Mouse (Mus musculus) stomach, postnatal 0 days (tissue): ENCODE results near the gene Stk39.

ENCODE experiments used
- CTCF ChIP-seq: IDR thresholded peaks from 2 replicates; pipeline ENCODE4 v1.5.1; 2016; ENCODE audit warnings: antibody characterized with exemption, low read depth, mild to moderate bottlenecking, moderate library complexity
- EP300 ChIP-seq: optimal IDR thresholded peaks from 2 replicates; pipeline ENCODE3; 2016; ENCODE audit warnings: antibody characterized with exemption

- no peak for TF ChIP-seq CTCF
- no peak for TF ChIP-seq EP300
Measured at GRCm38 (mm10) chr2:68242069-68242468, 230.0 kb downstream of the Stk39 start.
